Mouse (Mus musculus) heart, adult 2 months (tissue): ENCODE measurements at regions not wholly inside any gene's neighbourhood (a gene's known extent, or its start where the extent isn't known, plus 50 kb on each side); places are given as distances from the start of the nearest gene placed in this dataset.

ENCODE experiments used
- DNase-seq, 2 experiments: peaks; one replicate each; pipeline ENCODE4 v3.0.0; 2021
- H3K27ac ChIP-seq: fragments of 200-600 bp; 2 replicates; pipeline ENCODE4 v1.8.1; 2022
- H3K27me3 ChIP-seq: fragments of 200-500 bp; 2 replicates; pipeline ENCODE4 v1.6.1; 2012; ENCODE audit warnings: mild to moderate bottlenecking, low read length, inconsistent platforms, mixed read lengths; ENCODE audit not compliant: control insufficient read depth, insufficient read depth
- H3K36me3 ChIP-seq: fragments of 200-500 bp; 2 replicates; pipeline ENCODE4 v1.6.1; 2012; ENCODE audit warnings: low read length, inconsistent platforms; ENCODE audit not compliant: control insufficient read depth, insufficient read depth
- H3K4me1 ChIP-seq: fragments of 200-500 bp; 2 replicates; pipeline ENCODE4 v1.6.1; 2011; ENCODE audit warnings: low read length; ENCODE audit not compliant: control insufficient read depth, insufficient read depth
- H3K4me3 ChIP-seq: fragments of 200-600 bp; 2 replicates; pipeline ENCODE4 v1.8.1; 2022
- H3K79me2 ChIP-seq: fragments of 200-500 bp; replicated peaks from 2 replicates; pipeline ENCODE4 v1.6.1; 2012; ENCODE audit warnings: mild to moderate bottlenecking, inconsistent platforms, low read length, moderate library complexity, mixed read lengths; ENCODE audit not compliant: control insufficient read depth, insufficient read depth
- H3K9ac ChIP-seq: fragments of 200-500 bp; 2 replicates; pipeline ENCODE4 v1.6.1; 2012; ENCODE audit warnings: low read depth, mild to moderate bottlenecking, control low read depth, inconsistent platforms, low read length, mixed read lengths
- CTCF ChIP-seq: fragments of 200-600 bp; IDR thresholded peaks from 2 replicates; pipeline ENCODE4 v1.8.1; 2022; ENCODE audit warnings: antibody characterized with exemption, mild to moderate bottlenecking, moderate library complexity
- EP300 ChIP-seq: fragments of 200-500 bp; IDR thresholded peaks from 2 replicates; pipeline ENCODE4 v1.6.1; 2011; ENCODE audit warnings: low read depth, low read length, control low read depth; ENCODE audit not compliant: insufficient read depth
- POLR2A ChIP-seq: fragments of 200-500 bp; IDR thresholded peaks from 2 replicates; pipeline ENCODE4 v1.6.1; 2011; ENCODE audit warnings: mild to moderate bottlenecking, low read depth, low read length, control low read depth; ENCODE audit not compliant: insufficient read depth
- WGBS: fragments of 180-500 bp; shearing (Covaris S2); methylation state at CpG from one replicate; pipeline ENCODE4 v1.1.7; 2018; 5-methylcytosine and 5-hydroxymethylcytosine counted together
- intact Hi-C: fragments of 180-260 bp; cut with DNase I; formaldehyde crosslinking; loops from one replicate; pipeline ENCODE4 v1.15.1; 2025

DNA sequence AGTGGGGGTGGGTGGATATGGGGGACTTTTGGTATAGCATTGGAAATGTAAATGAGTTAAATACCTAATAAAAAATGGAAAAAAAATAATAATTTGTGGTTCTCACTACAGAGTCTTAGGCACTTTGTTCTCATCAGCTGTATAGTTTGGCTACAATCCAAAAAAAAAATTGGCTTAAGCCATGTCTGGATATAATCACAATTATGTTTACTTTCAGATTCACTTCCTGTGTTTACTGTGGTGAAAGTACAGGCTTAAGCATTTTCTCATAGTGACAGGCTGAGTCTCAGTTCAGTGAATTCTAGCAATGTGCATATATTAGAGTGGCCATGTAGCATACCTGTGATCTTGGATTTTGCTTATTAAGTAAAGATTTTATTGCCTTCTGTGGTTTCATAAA lies 258.4 kb upstream of the Impg1 start:
- intact Hi-C loops: no loop called here
- DNase-seq: no peak
- H3K4me3 ChIP-seq: no peak overlapping the region
- no peaks in the 10 kb centered on the region for H3K4me1 ChIP-seq
- no peaks in the 10 kb centered on the region for H3K79me2 ChIP-seq
- no peak overlapping the region for H3K27ac ChIP-seq
- no peaks in the 10 kb centered on the region for H3K27me3 ChIP-seq
- H3K9ac ChIP-seq: no peak overlapping the region
- no peaks in the 10 kb centered on the region for H3K36me3 ChIP-seq
- TF ChIP-seq CTCF: no peak
- TF ChIP-seq EP300: no peak
- no peak for TF ChIP-seq POLR2A

DNA sequence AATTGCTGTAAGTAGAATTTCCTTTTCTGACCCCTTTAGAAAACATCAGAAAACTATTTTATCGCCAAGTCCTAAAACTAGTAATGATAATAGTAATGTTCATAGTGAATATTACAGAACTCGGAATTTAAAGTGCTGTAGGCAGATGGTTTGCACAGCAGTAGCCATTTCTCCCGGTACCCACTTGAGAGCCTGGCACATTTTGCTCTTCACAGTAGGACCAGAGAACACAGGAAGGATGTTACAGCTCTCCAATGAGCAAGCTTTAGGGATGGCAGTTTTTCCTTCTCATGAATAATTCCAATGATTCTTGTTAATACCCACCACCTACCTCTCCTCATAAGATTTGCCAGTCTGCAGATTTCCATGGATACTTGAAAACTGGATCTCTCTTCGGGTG lies 253.2 kb upstream of the Impg1 start:
- H3K4me3 ChIP-seq: no peak overlapping the region
- no peak for DNase-seq
- 81% methylated on average over 4 of the region's 4 CpGs for WGBS
- no peak overlapping the region for H3K27ac ChIP-seq
- H3K79me2 ChIP-seq: no peaks in the 10 kb centered on the region
- TF ChIP-seq POLR2A (no peak), CTCF (no peak), EP300 (no peak)
- H3K27me3 ChIP-seq: no peaks in the 10 kb centered on the region
- no peaks in the 10 kb centered on the region for H3K36me3 ChIP-seq
- intact Hi-C loops: no loop called here
- H3K4me1 ChIP-seq: no peaks in the 10 kb centered on the region
- no peak overlapping the region for H3K9ac ChIP-seq

DNA sequence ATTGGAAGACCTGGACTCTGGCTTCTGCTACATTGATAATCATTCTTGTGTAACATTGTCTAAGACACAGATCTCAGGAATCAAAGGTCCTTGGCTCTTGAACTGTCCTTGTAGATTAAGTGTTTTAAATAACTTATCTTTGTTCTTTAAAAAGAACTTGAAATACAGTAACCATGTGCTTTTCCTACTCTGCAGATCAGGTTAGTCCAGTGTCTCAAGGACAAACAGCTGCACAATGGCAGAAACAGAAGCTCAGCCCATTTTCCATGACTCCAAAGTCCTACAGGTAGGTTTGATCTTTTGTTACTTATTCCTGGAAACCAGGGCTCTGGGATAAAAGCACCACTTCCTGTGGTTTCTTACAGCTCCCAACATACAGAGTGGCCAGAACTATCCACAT lies 244.5 kb upstream of the Impg1 start:
- H3K27ac ChIP-seq: no peak overlapping the region
- H3K79me2 ChIP-seq: no peaks in the 10 kb centered on the region
- intact Hi-C loops: no loop called here
- H3K27me3 ChIP-seq: no peaks in the 10 kb centered on the region
- H3K4me1 ChIP-seq: no peaks in the 10 kb centered on the region
- DNase-seq: no peak
- no peaks in the 10 kb centered on the region for H3K36me3 ChIP-seq
- H3K9ac ChIP-seq: no peak overlapping the region
- TF ChIP-seq EP300: no peak
- TF ChIP-seq CTCF: no peak
- TF ChIP-seq POLR2A: no peak
- no peak overlapping the region for H3K4me3 ChIP-seq

GRCm38 (mm10) chr9:80705264-80705663 lies 240.0 kb upstream of the Impg1 start:
- no peak for DNase-seq
- no peaks in the 10 kb centered on the region for H3K27me3 ChIP-seq
- no peak overlapping the region for H3K9ac ChIP-seq
- no peaks in the 10 kb centered on the region for H3K4me1 ChIP-seq
- intact Hi-C loops: no loop called here
- TF ChIP-seq CTCF (no peak), EP300 (no peak), POLR2A (no peak)
- H3K4me3 ChIP-seq: no peak overlapping the region
- H3K36me3 ChIP-seq: no peaks in the 10 kb centered on the region
- no peak overlapping the region for H3K27ac ChIP-seq
- 65% methylated on average over 2 of the region's 2 CpGs for WGBS
- no peaks in the 10 kb centered on the region for H3K79me2 ChIP-seq

DNA sequence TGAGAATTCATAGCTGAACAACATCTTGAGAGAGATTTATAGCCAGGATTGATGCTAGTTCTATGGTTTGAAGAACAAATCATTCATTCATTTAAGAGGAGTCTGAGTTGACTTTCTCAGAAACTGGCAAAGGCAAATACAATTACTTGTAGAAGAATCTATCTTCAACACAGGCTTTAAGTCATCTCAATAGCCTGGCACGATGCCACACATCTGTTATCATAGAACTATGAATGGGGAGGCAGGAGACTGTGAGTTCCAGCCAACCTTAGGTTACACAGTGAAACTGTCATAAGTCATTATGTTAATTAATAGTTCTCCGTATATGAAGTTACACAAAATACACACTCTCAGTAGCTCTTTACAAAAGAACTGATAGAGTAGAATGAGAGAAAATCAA lies 231.9 kb upstream of the Impg1 start:
- Histone ChIP-seq H3K27ac (no peak overlapping the region), H3K36me3 (no peaks in the 10 kb centered on the region), H3K79me2 (no peaks in the 10 kb centered on the region), H3K9ac (no peak overlapping the region), H3K4me3 (no peak overlapping the region), H3K4me1 (no peaks in the 10 kb centered on the region), H3K27me3 (no peaks in the 10 kb centered on the region)
- WGBS: 57% methylated on average over 2 of the region's 2 CpGs
- DNase-seq: no peak
- intact Hi-C loops: no loop called here
- no peak for TF ChIP-seq POLR2A
- no peak for TF ChIP-seq EP300
- no peak for TF ChIP-seq CTCF

GRCm38 (mm10) chr9:80688481-80689086 lies 223.3 kb upstream of the Impg1 start:
- DNase-seq: peak; percentile 16 to 21
- intact Hi-C loops: no loop called here
- H3K27ac ChIP-seq: no peak overlapping the region
- H3K27me3 ChIP-seq: no peaks in the 10 kb centered on the region
- no peaks in the 10 kb centered on the region for H3K79me2 ChIP-seq
- H3K4me1 ChIP-seq: no peaks in the 10 kb centered on the region
- no peak overlapping the region for H3K9ac ChIP-seq
- H3K4me3 ChIP-seq: no peak overlapping the region
- H3K36me3 ChIP-seq: no peaks in the 10 kb centered on the region
- WGBS: 41% methylated on average over 9 of the region's 9 CpGs
- TF ChIP-seq POLR2A (no peak), CTCF (no peak), EP300 (no peak)
